Mouse (Mus musculus): ENCODE measurements around the gene Krt32.

DNA sequence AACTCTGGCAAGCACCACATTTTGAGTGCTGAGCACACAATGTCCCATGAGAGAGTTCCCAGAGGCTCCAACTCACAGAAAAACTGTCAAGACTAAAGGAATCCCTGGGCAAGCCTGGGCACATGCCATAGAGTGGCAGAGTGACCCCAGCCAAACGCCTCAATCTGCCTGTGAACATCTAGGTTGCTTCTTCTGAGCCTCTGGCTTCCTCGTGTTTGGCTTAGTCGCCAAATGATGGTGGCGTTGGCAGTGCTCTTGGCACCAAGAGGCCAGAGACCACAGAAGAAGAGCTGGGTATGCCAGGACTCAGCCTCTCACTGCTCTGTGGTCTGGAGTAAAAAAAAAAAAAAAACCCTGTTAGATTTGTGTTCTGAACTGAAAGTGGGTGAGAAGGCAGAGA lies 12.4 kb upstream of the Krt32 start:
- no peak for TF ChIP-seq CTCF (IDR thresholded peaks at IDR 0.05; ENCODE audit: low read depth, low read length)
- no peak for TF ChIP-seq GATA1 (IDR thresholded peaks at IDR 0.05; ENCODE audit: borderline replicate concordance, low read length)
- no peak for TF ChIP-seq GATA2 (IDR thresholded peaks at IDR 0.05; ENCODE audit: borderline replicate concordance, low read depth, low read length)

All from G1E (cell line).